Mouse (Mus musculus) CD4-positive, CD25-positive, alpha-beta regulatory T cell, adult 4 months (primary cell): ENCODE measurements around the gene Nup210. TPM values are rescaled to one million over a fixed set of nuclear protein-coding genes. Genes with fewer than 3 reads are reported as not detected.

Experiments
- ATAC-seq: one replicate; pipeline ENCODE4 v1.8.0; 2017
- polyA plus RNA-seq, 2 experiments: library from polyadenylated mRNA; unstranded; fragments of 100-300 nt; shearing (Covaris generic); gene quantifications; one replicate each; pipeline ENCODE4 v1.2.1; 2017

The Nup210 gene
- polyA plus RNA-seq, 2 experiments from 2014 or later, result 86.2 to 109 TPM

DNA sequence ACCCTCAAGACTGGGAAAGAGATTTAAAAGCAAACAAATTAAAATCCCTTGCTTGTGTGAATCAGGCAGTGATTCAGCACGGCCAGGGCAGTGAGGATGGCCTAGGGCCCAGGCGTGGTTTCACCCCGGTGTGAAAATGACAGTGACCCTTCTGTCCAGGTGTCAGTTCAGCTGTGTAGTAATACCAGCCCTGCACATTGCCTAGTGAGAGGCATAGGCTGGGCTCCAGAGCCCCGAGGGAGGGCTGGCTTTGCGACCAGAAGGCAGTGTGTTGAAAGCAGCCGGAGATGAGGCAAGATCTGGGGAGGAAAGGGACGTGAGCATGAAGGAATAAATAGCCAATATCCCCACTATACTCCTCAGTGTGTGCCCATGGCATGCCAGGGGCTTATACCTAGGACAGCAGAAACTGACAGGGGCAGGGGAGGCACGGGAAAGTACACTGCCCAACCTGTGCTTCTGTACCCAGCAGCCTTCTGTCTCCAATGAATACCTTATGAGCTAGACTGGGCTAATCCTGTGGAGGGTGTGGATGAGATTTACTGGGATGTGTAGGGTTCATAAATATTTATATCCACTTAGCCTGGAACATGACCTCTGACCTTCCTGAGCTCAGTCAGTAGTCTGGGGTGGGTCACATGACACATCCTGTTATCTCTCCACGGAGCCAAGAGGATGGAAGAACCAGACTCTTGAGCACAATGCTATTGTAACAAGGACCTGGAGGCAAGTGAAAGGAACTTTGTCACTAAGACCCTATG, 102.3 kb downstream of the Nup210 start:
- no peak for ATAC-seq

DNA sequence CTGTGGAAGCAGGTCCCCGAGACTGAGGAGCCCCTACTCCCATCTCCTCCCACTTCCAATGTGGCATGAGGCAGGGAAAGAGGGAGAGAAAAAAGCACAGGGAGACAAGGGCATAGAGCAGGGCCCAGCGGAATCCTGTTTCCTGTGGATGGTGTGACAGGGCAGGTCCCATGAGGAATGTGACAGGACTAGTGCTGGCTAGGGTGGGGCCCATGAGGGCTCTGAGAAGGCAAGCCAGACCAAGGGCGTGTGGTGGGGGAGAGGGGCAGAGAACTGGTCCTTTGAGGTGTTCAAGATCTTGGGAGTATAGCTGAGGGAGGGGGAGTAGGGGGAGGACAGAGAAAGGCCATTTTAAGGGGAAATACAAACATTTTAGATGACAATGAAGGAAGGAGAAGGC, 104.2 kb downstream of the Nup210 start:
- no peak for ATAC-seq

DNA sequence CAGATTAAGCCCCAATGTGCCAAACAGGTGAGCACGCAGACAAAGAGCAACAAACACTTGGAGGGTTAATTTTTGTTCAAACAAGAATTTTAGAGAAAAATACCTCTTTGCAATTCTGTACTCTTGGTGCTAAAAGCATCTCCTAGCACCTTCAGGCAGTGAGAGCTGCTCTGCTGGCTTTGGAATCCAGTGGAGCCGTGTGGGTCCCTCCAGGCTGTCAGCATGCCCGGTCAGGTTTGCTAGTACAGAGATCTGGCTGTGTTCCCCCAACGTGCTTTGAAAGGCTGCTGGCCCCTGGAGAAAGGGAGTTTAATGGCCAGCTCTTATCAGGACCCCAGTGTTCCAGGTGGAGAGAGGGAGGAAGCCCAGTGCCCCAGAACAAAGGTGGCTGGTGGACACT, 105.1 kb downstream of the Nup210 start:
- no peak for ATAC-seq

DNA sequence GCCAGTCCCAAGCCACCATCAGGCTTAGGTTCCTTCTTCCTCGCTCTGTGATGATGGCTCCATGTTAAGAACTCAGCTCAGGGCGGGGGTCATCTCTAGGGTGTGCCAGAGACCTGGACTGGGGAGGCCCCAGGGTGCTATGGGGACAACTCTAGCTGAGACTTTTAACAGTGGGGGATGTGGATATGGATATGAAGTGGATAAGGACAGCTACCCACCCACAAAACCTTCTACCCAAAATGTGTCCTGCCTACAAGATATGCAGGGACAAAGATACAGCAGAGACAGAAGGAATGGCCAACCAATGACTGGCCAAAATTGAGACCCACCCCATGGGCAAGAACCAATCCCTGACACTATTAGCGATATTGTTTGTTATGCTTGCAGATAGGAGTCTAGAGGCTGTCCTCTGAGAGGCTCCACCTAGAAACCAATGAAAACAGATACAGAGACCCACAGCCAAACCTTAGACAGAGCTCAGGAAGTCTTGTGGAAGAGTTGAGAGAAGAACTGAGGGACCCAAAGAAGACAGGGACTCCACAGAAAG, 108.3 kb downstream of the Nup210 start:
- no peak for ATAC-seq

DNA sequence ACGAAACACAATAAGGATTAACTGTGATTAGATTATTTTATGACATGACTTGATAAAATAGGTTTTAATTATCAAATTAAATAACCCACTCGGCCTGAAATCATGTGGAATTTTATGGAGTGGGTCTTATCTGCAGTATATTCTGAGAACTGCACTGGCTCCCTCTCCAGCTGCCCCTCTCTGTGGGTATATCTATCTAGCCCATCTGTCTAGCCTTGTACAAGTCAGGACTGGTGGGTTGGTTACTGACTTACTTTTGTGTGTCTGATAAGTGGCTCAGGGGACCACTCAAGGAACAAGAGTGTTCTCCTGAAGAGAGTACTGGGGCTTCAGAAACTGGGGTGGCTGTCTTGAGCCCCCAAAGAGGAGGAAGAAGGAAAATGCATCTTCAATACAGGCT, 109.4 kb downstream of the Nup210 start:
- no peak for ATAC-seq

DNA sequence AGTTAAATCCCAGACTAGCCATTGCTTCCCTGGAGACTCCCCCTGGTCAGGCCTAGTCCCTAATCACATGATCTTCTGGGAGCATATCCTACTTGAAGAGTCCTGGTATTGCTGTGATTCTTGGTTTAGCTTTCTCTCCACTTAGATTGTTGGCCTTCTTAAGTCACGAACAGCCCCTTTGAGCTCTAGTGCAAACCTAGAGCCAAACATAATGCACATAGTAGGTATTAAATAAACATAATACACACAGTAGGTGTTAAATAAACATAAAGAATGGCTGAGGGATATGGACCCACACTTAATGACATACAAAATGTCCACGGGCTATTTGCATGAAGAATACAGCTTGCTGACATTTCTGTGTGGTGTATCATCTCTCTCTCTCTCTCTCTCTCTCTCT, 112.5 kb downstream of the Nup210 start:
- ATAC-seq, result no peak

DNA sequence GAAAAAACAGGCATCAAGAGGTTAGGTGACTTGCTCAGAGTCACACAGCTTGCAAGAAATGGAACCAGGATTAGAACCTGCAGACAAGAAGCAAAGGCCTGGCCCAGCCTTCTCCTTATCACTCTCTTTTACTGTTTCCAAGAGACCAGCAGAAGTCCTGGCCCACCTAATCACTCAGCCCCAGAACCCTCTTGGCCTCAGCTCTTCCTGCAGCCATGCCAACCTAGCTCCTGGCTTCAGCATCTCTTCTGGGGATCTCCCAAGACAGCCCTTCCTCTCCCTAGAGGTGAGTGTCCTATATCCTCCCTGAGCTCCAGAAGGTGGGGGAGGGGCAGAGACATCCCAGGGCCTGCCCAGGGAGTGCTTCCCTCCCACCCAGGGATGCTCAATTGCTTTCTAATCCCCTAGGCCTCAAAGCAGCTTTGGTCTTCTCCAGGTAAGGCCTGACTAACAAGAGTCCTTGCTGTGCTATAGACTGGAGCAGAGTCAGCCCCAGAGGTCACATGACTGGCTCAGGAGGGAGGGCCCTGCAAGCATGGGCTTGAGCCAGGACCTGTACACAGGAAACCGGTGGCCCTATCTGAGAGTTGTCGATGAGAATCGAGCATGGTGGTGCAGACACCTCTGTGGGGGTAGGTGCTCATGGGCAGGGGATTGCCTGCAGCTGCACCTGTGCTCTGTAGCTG, 113.2 kb downstream of the Nup210 start:
- ATAC-seq, result no peak

DNA sequence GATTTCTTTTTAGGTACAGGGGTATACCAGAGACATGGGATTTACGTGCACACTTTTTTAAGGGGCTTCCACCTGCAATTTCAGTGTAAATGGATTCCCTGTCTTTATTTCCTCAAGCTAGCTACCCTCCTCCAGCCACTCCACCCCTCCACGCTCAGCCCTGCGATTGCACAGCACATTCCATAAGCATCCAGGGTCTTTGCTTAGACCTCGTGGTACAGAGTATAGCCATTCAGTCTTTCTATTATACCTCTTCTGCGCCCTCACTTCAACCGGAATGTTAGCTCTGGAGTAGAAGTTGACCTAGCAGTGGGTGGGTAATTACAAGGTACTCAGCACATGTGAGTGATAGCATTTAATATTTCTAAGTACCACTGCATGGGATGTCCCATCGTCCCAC, 115.1 kb downstream of the Nup210 start:
- no peak for ATAC-seq

DNA sequence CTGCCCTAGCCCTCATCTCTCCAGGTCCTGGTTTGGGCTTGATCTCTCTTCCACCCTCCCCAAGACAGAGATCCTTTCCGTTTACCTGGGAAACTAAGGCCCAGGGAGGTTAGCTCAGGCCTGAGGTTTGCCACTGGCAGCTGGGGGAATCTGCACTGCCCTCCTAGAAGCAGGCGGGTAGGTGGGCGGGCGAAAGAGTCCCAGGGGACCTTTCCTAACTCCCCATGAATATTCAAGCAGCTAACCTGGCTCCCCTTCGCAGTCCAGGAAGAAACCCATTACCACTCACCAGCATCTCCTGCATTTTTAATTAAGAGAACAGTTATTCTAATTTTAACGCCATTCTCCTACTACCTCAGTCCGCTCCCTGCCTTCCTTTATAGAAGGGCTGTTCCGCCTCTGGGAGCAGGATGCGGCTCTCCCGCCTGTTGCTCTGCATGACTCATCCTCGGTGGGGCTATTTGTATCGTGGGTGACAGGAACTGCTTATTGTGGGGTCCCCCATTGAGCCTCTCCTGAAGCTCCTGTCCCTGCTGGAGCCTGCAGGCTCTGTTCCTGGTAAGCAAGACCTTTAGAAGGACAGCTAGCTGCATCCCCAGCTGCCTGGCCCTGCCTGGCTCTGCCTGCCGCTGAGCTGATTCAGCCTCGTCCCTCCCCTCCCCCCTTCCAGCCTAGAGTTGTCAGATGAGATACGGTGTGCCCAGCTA, 115.7 kb downstream of the Nup210 start:
- ATAC-seq, result no peak

DNA sequence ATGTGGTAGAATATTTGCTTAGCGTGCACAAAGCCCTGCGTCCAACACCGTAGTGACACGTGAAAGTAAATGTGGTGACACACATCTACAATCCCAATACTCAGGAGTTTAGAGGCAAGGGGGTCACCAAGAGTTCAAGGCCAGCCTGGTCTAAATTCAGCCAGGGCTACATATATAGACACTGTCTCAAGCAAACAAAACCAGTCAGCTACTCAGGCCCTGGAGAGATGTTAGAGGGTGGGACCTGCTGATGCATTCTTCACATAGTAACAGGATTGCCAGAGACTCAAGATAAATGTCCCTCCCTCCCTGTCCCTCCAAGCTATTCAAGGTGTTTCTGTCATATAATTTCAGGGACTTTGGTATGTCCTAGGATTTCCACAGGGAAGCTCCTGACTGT, 117.5 kb downstream of the Nup210 start:
- no peak for ATAC-seq

DNA sequence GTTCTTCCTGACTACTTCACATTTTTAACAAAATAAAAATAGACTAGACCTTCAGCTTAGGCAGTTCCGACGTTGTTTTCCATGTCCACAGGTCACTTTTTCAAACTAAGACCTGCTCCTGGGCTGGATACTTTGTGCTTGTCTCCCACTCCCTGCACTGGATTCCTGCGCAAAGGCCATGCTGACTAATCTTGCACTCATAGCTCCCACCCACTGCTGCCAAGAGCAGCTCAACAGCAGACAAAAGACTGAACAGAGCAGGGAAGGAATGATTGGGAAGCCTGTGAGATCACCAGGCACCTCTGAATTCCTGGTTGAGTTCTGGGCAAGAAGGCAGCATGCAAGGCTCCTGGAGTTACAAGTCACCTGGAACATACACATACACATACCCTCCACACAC, 119.6 kb downstream of the Nup210 start:
- no peak for ATAC-seq

DNA sequence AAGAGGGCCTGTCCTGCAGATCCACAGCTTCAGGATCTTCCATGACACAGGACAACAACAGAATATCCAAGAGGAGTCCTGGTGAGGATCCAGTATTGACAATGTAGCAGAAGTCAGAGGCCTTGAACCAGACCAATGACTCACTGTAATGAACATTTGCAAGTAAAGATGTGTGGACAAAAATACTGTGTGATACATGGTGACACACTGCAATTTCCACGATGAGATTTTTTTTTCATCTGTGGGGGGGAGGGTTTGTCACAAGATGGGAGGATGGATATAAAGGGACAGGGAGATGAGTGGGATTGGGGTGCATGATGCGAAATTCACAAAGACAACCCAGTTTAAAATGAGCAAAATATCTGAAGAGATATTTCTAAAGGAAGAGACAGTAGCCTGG, 120.4 kb downstream of the Nup210 start:
- ATAC-seq, result no peak

DNA sequence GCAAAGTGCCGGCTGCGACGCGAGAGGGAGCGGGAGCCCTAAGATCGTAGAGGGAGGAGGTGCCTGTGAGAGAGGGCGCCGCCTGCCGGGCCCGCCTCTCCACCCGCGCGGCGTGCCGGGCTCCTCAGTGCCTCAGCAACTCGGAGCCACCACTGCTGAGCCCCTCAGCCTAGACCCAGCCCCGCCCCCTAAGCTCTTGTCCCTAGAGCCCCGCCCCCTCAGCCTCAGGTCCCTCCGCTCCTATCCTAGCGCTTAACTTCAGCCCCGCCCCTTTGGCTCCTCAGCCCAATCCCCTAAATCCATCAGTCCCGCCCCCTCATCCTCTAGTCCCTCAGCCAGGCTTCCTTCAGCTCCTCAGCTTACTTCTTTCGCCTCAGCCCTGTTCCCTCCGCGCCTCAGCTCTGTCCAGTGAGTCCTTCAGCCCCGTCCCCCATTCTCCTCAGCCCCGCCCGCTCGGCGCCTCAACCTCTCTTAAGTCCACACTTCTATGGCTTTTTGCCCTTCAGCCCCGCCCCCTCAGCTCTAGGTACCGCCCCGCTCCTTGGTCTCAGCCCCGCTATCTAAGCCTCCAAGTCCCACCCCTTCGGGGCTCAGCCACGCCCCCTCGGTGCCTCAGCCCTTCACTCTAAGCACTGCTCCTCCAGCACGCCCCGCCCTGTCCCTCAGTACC, 127.8 kb downstream of the Nup210 start, which contains the start of gene Iqsec1:
TSS of gene Iqsec1 (minus strand) at position 38 of the 670 bp plus-strand sequence.
- ATAC-seq, result peak; percentile 67

DNA sequence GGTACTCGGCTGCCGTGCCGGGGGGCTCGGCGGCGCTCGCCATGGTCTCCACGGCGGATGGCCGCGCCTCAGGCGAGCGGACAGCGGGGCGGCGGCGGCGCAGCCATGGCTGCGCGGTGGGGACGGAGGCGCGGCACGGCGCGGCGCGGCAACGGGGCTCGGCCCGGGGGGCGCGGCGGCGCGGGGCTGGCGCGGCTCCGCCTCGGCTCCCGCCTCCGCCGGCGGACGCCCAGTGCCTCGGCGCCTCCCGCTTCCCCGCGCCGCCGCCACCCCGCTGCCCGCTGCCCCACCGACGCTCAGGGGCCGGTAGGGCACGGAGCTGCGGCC, 128.4 kb downstream of the Nup210 start:
- ATAC-seq, result peak; percentile 11

DNA sequence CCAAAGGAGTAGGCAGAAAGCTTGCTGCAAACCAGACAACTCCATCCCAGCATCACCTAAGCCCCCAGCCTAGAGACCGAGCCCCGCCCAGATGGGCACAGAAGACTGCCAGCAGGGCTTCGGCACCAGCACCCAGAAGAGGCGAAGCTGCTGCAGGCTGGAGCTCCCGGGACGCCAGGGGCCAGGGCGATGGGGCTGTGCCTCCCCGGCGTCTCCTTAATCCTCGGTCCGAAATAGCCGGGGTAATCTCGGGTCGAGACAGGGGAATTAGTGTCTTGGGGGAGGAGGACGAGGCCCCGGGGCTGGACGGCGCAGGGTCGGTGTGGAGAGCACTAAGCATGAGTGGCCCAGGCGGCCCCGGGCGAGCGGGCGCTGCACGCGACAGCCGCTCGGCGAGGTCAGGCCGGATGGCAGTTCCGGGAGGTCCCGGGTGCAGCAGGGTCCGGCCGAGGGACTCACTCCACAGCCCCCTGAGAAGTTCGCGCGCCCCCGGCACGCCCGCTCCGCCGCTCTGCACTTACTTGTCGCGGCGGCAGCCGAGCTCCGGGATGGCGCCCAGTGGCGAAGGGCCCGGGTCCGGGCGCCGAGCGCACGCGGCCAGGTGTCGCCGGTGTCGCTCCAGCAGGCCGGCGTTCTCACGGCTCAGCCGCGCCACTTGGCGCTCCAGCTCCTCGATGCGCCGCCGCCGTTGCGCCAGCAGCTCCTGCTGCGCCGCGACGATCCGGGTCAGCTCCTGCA, 128.9 kb downstream of the Nup210 start:
- no peak for ATAC-seq

DNA sequence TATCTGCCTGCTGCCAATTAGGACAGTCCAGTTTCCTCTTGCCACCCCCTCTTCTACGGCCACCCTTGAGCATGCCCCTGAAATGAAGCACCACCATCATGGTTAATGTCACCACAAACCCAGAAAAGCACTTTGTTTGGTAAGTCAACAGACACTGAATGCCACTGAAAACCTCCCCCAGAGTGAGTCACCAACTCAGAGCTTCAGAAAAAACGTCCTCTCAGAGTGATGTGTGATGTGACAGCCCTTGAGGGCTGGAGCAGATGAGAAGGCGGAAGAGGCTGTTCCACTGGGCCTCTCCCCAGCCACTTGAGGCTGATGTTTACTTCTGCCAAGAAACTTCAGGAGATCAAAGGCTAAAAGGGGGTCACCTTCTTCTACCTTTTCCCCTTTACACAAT, 132.5 kb downstream of the Nup210 start:
- no peak for ATAC-seq

DNA sequence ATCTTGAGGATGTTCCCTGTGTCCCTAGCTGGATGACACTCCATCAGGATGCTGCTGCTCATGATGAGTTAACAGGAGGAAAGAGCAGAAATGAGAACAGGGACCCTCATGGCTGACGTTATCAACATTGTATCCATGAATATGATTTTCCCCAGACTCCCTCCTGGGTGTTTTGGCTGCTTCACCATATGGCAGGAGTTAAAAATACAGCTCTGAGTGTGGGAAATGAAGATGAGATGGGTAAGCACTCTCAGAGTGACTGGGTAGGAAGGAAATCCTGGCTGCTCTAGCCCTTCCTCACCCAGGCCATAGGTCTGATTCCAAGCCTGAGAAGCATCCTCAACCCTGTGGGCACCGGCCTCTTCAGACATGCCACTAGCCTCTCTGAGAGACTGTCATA, 142.3 kb downstream of the Nup210 start:
- ATAC-seq, result no peak

DNA sequence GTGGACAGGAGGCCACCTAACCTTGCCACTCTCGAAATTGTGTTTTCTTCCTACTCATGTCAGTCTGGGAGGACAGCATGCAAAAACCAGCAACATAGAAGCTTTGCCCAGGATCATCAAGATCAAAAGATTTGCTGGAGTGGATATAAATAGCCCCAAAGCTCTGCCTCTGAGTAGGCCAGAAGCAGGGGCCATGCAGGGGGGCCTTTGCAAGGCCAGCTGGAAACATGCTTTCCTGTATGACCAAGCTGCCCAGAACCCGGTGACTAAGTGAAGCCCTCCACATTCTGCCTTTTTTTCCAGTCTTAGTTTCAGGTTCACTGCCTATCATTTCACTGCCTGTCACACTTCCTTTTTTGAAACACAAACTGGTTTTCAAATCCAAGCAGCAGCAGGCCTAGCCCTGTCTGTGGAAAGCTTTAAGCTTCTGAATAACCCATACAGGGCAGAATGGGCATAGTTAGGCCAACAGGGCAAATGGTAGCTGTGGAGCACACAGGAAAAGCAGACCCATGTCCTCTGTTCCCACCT, 147.2 kb downstream of the Nup210 start:
- no peak for ATAC-seq
